Mouse (Mus musculus) cerebellum, postnatal 14 days (tissue): ENCODE measurements around the gene Nubpl.

ENCODE experiments used
- DNase-seq, 2 experiments: peaks; one replicate each; pipeline ENCODE4 v3.0.0; 2021; ENCODE audit warnings: mixed read lengths in 2 of 2

Gene Nubpl

DNA sequence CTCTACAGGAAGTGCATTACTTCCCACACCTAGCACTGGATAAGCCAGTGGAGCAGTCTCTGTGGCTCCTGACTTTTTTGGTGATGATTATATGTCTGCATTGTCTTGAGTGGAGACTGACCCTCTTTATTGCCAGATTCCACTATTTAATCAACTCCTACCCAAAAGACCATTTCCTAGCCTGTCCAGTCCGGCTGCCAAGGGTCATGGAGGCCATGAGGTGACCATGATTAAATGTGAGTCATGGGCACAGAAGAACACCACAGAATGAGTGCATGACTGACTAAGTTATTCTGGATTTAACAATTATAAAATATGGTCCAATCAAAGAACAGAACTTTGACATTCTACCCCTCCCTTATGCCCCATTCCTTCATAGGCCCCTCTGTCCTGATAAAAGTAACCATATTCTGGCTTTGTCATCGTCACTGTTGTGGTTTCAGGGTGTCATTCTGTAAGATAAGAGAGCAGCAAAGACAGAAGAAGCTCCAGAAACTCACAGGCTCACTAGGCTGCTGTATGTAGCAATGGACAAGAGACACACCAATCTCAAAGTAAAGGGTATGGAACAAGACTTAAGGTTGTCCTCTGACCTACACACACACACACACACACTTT lies 240.7 kb downstream of the Nubpl start:
- no peak for DNase-seq

DNA sequence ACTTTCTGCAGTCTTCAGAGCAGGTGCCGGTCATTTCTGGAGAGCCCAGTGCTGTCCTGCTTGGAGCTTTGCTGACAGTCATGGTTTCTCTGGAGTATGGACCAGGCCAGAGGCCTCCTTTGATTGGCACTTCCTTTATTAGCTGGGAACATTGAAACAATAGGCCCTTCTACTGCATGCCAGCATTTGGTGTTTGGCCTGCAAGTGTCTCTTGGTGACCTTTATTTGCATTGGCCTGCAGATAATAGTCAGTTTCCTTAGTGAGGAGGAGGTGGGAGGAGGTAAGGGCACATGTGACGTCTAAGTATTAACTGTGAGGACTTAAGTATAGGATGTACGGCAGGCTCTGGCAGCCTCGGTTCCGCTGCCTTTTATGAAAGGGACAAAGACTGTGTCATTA lies 249.1 kb downstream of the Nubpl start:
- DNase-seq = no peak

DNA sequence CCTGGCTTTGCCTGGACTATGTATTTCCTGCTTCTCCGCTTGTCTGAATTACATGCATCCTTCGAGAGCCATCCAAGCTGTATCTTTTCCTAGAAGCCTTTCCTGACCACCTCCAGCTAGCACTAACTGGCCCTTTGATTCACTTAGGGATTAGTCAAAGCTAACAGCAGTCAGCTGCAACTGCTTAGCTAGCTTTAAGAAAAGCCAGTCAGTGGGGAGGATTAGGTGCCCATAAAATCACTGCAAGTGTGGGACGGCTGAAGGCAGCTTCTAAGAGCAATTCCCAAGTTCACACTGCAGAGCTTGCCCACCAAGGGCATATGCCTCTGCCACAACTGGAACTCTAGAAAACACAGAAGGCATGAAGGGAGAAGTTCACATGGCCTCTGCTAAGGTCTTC lies 252.7 kb downstream of the Nubpl start:
- no peak for DNase-seq

DNA sequence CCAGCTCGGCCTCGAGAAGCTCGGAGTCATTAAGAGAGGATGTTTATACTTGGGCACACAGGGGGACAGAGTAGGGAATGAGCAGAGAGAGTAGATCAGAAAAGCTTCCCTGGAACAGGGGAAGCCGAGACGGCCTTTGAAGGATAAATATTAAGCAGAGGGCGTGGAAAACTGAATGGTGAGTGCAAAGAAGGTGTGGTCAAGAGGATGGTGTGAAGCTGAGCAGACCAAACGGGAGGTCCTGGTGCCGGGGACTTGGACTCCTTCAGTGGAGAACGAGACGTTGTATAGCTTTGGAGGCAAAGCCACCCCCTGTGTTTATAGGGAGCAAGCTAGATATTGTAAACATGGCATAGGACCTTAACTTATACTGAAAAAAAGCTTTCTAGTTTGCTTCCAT lies 261.9 kb downstream of the Nubpl start:
- DNase-seq = no peak

DNA sequence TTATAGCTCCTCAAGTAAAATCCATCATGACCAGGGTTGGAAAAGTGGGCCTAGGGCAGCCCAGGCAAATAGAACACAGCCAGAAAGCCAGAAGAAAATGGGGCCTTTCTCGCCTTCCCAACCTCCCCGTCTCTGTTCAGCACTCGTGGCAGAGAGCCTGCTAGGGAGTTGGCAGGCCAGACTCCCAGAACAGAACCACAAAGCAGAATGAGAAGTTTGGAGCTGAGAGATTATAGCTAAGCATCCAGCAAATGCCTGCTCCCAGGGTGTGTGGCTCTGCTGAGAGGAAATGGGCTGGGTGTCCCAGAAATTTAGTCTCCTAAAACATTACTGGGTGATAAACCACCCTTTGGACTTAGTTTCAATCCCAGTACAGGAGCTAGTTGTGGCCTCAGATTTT lies 262.6 kb downstream of the Nubpl start:
- no peak for DNase-seq

DNA sequence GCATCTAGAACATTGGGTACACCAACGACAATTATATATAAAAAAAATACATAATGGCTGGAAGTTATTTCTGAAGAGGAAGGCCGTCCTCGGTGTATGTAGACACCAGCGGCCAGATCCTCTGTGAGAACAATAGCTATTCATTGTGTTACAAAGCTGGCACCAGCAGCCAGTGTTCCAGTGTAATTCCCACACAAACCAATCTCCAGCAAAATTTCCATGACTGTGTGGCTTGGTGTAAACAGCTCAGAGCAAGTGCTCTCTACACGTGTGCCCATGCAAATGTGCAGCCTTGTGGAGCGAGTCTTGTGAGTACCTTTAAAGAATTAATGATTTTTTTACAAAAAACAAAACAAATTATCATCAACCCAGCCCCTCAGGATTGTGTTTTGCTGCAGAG lies 263.7 kb downstream of the Nubpl start:
- no peak for DNase-seq
